Mouse (Mus musculus): ENCODE results near the gene Dyrk1a. TPM values are rescaled to one million over a fixed set of nuclear protein-coding genes. Genes with fewer than 3 reads are reported as not detected.

Gene Dyrk1a
- total and polyA plus RNA-seq, 3 experiments: 32.4 to 53.7 (median 40.4) TPM

DNA sequence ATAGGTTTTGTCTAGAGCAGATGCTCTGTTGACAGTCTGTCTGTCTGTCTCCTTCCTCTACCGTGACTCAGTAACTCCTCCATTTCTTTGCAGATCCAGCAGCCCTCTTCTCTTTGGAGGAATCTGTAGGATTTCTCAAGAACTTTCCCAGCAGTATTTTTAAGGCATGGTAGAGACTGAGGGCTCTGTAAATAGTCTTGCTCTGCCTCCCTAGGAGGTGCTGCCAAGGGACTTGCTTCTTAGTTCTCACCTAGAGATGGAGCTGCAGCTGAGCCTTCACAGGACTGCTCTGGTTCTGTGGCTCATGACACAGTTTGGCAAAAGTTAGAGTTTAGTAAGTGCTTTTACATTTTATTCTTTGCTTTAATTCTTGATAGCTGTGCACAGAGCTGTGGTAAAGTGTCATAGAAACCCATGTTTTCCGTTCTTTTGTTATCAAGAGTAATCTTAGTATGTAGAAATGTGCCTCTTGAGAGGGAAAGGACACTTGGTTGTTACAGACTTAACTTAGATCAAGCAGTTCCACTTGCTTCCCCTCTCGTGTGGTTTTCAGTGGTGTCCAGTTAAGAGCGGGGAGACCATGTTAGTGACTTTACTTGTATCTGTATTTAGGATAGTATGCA lies 82.4 kb downstream of the Dyrk1a start:
- Histone ChIP-seq H3K27me3 (replicated peaks) (no peaks in the 10 kb centered on the region), H3K4me3 (replicated peaks in 1 of 3; ENCODE audit: low read depth in 2 of 3, low read length in 2 of 3, poor library complexity in 1 of 3) (no peak overlapping the region), H3K27ac (ENCODE audit: insufficient read depth, low read depth) (no peak overlapping the region), H3K9ac (ENCODE audit: insufficient read depth, low read depth) (no peak overlapping the region), H3K36me3 (replicated peaks in 1 of 2; ENCODE audit: control insufficient read depth in 1 of 2, insufficient read depth in 1 of 2, low read length in 1 of 2) (peaks cover 0 to 51% of the 10 kb centered on the region in 2 experiments), H3K9me3 (replicated peaks; ENCODE audit: low read length) (no peaks in the 10 kb centered on the region), H3K4me2 (ENCODE audit: insufficient read depth, low read depth, poor library complexity, severe bottlenecking) (no peak overlapping the region), H3K79me2 (replicated peaks; ENCODE audit: control insufficient read depth, extremely low read depth, insufficient read depth, poor library complexity, severe bottlenecking) (peaks cover 72% of the 10 kb centered on the region), H3K4me1 (ENCODE audit: control insufficient read depth in 1 of 2, insufficient read depth in 2 of 2) (peaks cover 8 to 60% of the 10 kb centered on the region in 2 experiments)
- in situ Hi-C loops (cut with MboI; ENCODE audit: low pct_ligation_motif_present, low pct_unique_long_range_greater_than_20kb, low sequenced_read_pairs): no loop called here
- dilution Hi-C loops (cut with MboI; ENCODE audit: extremely low pct_ligation_motif_present, extremely low pct_unique_long_range_greater_than_20kb, low sequenced_read_pairs): no loop called here
- DNase-seq (ENCODE audit: extremely low read depth): no peak
- no peak for TF ChIP-seq E2F4 (IDR thresholded peaks at IDR 0.05; ENCODE audit: insufficient replicate concordance, low read depth, low read length)
- TF ChIP-seq NELFE (IDR thresholded peaks at IDR 0.05; ENCODE audit: low read depth, low read length): no peak
- TF ChIP-seq TBP (conservative IDR thresholded peaks at IDR 0.05; ENCODE audit: low read depth, low read length): no peak
- no peak for TF ChIP-seq USF1 (IDR thresholded peaks at IDR 0.05; ENCODE audit: low read depth, low read length)
- TF ChIP-seq HCFC1 (IDR thresholded peaks at IDR 0.05; ENCODE audit: low read depth, low read length): no peak
- TF ChIP-seq MXI1 (IDR thresholded peaks at IDR 0.05; ENCODE audit: low read depth, low read length): no peak
- TF ChIP-seq POLR2AphosphoS2 (IDR thresholded peaks at IDR 0.05; ENCODE audit: low read depth, low read length): no peak
- TF ChIP-seq RCOR1 (conservative IDR thresholded peaks at IDR 0.05; ENCODE audit: low read depth, low read length): no peak

DNA sequence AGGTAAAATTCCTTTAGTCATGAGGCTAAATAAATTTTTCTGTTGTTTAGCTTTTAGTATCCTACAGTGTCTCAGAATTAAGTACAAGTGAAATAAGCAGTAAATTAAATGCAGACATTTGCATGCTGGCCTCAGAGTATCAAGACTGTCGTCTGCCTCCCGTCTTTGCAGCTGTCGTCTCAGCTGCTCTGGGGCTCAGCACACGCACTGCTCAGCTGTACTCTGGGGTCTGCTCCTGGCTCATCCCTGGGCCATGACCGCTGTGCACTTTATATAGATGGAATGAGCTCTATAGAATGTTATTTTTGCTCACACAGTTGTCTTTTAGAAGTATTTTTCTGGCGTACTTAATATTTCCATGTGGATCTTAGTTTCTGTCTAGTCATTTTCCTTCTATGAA lies 85.3 kb downstream of the Dyrk1a start:
- Histone ChIP-seq H3K4me1 (ENCODE audit: control insufficient read depth in 1 of 2, insufficient read depth in 2 of 2) (peaks cover 0 to 55% of the 10 kb centered on the region in 2 experiments; a peak in 1 of 4 replicates), H3K27ac (ENCODE audit: insufficient read depth, low read depth) (no peak overlapping the region), H3K4me3 (replicated peaks in 1 of 3; ENCODE audit: low read depth in 2 of 3, low read length in 2 of 3, poor library complexity in 1 of 3) (no peak overlapping the region), H3K9me3 (replicated peaks; ENCODE audit: low read length) (no peaks in the 10 kb centered on the region), H3K4me2 (ENCODE audit: insufficient read depth, low read depth, poor library complexity, severe bottlenecking) (no peak overlapping the region), H3K36me3 (replicated peaks in 1 of 2; ENCODE audit: control insufficient read depth in 1 of 2, insufficient read depth in 1 of 2, low read length in 1 of 2) (peaks cover 5 to 49% of the 10 kb centered on the region in 2 experiments), H3K79me2 (replicated peaks; ENCODE audit: control insufficient read depth, extremely low read depth, insufficient read depth, poor library complexity, severe bottlenecking) (peaks cover 67% of the 10 kb centered on the region), H3K27me3 (replicated peaks) (no peaks in the 10 kb centered on the region), H3K9ac (ENCODE audit: insufficient read depth, low read depth) (no peak overlapping the region)
- dilution Hi-C loops (cut with MboI; ENCODE audit: extremely low pct_ligation_motif_present, extremely low pct_unique_long_range_greater_than_20kb, low sequenced_read_pairs) (no loop called here), in situ Hi-C loops (cut with MboI; ENCODE audit: low pct_ligation_motif_present, low pct_unique_long_range_greater_than_20kb, low sequenced_read_pairs) (no loop called here)
- no peak for TF ChIP-seq JUN (IDR thresholded peaks at IDR 0.05; ENCODE audit: insufficient read depth, low read depth, low read length)
- no peak for DNase-seq (ENCODE audit: extremely low read depth)

DNA sequence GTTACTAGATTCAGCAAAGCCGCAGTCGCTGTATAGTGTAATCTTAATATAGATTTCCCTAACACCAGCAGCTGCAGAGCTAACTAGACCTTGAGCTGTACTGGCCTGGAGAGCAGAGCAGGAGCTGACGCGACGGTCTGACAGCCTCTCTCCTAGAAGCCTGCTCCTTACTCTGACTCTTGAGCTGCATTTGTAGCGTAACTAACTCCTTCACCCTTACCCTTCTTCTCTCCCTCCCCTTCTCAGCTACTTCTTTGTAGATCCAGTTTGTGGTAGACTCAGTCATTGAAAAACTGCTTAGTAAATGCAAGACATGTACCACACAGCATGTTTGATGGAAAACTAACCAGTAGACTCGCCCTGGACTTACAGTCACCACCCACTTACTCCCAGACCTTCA lies 87.1 kb downstream of the Dyrk1a start:
- H3K36me3 ChIP-seq (replicated peaks in 1 of 2; ENCODE audit: control insufficient read depth in 1 of 2, insufficient read depth in 1 of 2, low read length in 1 of 2): peaks cover 14 to 52% of the 10 kb centered on the region in 2 experiments
- H3K4me3 ChIP-seq (replicated peaks in 1 of 3; ENCODE audit: low read depth in 2 of 3, low read length in 2 of 3, poor library complexity in 1 of 3): no peak overlapping the region
- dilution Hi-C loops (cut with MboI; ENCODE audit: extremely low pct_ligation_motif_present, extremely low pct_unique_long_range_greater_than_20kb, low sequenced_read_pairs): no loop called here
- peaks cover 0 to 56% of the 10 kb centered on the region in 2 experiments; a peak in 3 of 4 replicates for H3K4me1 ChIP-seq (ENCODE audit: control insufficient read depth in 1 of 2, insufficient read depth in 2 of 2)
- no peak overlapping the region for H3K27ac ChIP-seq (ENCODE audit: insufficient read depth, low read depth)
- no peaks in the 10 kb centered on the region for H3K9me3 ChIP-seq (replicated peaks; ENCODE audit: low read length)
- H3K79me2 ChIP-seq (replicated peaks; ENCODE audit: control insufficient read depth, extremely low read depth, insufficient read depth, poor library complexity, severe bottlenecking): peaks cover 64% of the 10 kb centered on the region
- no peak overlapping the region for H3K9ac ChIP-seq (ENCODE audit: insufficient read depth, low read depth)
- no peak for DNase-seq (ENCODE audit: extremely low read depth)
- TF ChIP-seq CTCF (conservative IDR thresholded peaks at IDR 0.05 in 1 of 2, IDR thresholded peaks at IDR 0.05 in 1 of 2; ENCODE audit: low read depth in 2 of 2, low read length in 2 of 2): no peak
- H3K4me2 ChIP-seq (ENCODE audit: insufficient read depth, low read depth, poor library complexity, severe bottlenecking): no peak overlapping the region
- H3K27me3 ChIP-seq (replicated peaks): no peaks in the 10 kb centered on the region
- in situ Hi-C loops (cut with MboI; ENCODE audit: low pct_ligation_motif_present, low pct_unique_long_range_greater_than_20kb, low sequenced_read_pairs): no loop called here
